Mouse (Mus musculus) left cerebral cortex, adult 18-20 months (tissue): ENCODE measurements around the gene Mboat7. TPM values are rescaled to one million over a fixed set of nuclear protein-coding genes. Genes with fewer than 3 reads are reported as not detected.
"Not testable (repeated sequence)": the region's sequence is repeated elsewhere in the genome, so short reads cannot be mapped to it uniquely, and the experiment has no call there.

Experiments
- DNase-seq, 2 experiments: peaks; one replicate each; pipeline ENCODE4 v3.0.0; 2021 to 2022; ENCODE audit warnings: low spot score in 2 of 2, mixed read lengths in 1 of 2
- long read RNA-seq, 2 experiments: library from polyadenylated mRNA; stranded (forward); transcript quantifications; one replicate each; pipeline ENCODE4 v2.0.0; 2021
- total RNA-seq, 2 experiments: library from RNA; stranded (reverse); gene quantifications; 2 replicates each; pipeline ENCODE4 v1.2.3; 2021

Mboat7 gene
- total RNA-seq, result 100 to 1,000 TPM; 226 to 235 TPM
- long read RNA-seq, experiment 1, transcript Mboat7-206 (2 exons, 795 nt), result minor isoform, 48 of 138 reads
- long read RNA-seq, experiment 1, transcript Mboat7-201 (8 exons, 2,878 nt), result major isoform, 69 of 138 reads
- long read RNA-seq, experiment 1, partial matches to known transcripts, result 3 of 138 reads
- long read RNA-seq, experiment 1, other reads (novel, unspliced or antisense), result 18 of 138 reads
- long read RNA-seq, experiment 2, transcript Mboat7-201 (8 exons, 2,878 nt), result major isoform, 67 of 134 reads
- long read RNA-seq, experiment 2, transcript Mboat7-206 (2 exons, 795 nt), result minor isoform, 32 of 134 reads
- long read RNA-seq, experiment 2, partial matches to known transcripts, result 6 of 134 reads
- long read RNA-seq, experiment 2, other reads (novel, unspliced or antisense), result 29 of 134 reads

DNA sequence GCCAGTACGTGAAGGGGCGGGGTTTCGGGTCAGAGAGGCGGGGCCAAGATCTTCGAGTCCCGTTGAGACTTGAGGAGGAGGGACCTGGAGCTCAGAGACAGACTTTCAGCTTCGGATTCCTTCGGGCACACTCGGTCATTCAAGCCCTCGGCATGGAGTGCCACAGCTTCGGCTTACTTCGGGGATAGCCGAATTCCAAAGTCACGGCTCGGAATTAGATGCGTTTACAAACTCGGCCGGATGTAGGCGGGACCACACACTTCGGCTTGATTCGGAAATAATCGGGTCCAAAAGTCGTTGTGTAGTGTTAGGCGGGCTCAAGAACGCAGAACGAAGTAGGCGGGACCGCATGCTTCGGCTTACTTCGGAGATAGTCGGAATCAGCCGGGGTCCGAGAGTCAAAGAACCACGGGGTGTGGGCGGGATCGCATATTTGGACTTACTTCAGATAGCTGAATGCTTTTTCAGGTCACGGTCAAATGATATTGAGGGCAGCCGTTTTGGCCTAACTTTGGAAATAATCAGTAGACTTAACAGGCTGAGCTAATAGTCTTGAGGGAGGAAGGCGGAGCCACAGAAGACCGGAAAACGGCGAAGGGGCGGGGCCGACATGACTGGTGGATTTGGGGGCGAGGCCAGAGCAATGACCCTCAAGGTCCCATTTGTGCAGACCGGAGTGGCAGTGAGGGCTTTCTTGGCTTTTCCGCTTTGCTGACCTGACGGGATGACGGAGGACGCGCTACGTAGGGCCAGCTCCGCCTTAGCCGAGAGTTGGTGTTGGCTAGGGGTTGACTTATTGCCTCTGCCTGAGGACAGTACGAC is at the start of gene Mboat7:
Mboat7 (minus strand) TSS at position 537 of the 822 bp plus-strand sequence.
- peak; percentile 94 to 96 for DNase-seq

GRCm38 (mm10) chr7:3732675-3733074 is 39.4 kb upstream of the Mboat7 start:
- not testable (repeated sequence) for DNase-seq

DNA sequence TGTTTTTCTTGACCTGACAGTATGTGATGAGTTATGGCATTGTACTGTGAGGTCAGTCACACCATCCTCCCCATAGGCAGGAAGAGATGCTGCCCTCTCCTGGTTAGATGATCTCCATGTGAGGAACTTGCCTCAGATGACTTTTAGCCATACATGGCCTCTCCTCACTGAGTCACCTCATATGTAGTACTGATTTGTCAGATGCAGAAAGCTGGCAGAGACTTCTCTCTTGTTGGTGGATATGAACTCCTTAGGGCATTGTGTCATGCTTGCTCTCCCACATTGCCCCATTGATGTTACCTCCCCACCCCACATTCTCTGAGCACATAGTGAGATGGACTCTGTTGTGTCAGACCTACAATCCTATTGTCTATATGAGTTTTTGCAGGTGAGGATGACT is 32.1 kb upstream of the Mboat7 start:
- DNase-seq, result not testable (repeated sequence)

DNA sequence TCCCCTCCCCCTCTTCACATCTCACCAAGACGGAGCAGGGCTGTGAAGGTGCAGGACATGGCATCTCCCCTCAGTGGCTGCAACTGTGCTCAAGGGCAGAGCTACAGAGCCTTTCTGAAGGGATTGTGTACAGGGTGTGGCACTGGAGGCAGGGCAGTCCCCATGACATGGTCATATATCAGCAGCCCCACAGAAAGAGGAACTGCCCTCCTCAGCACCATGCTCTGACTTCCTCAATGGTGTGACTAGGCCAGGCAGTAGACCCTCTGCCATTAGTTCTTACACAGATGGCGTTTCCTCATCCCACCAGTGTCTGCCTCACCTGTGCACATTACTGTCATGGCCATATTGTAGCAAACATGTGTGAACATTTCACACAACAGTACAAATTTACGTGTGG is 26.9 kb upstream of the Mboat7 start, which contains the start of gene Pirb:
Pirb (minus strand) TSS at position 124 of the 400 bp plus-strand sequence.
- not testable (repeated sequence) for DNase-seq

GRCm38 (mm10) chr7:3715249-3715648 is 21.9 kb upstream of the Mboat7 start:
- DNase-seq, result no peak

DNA sequence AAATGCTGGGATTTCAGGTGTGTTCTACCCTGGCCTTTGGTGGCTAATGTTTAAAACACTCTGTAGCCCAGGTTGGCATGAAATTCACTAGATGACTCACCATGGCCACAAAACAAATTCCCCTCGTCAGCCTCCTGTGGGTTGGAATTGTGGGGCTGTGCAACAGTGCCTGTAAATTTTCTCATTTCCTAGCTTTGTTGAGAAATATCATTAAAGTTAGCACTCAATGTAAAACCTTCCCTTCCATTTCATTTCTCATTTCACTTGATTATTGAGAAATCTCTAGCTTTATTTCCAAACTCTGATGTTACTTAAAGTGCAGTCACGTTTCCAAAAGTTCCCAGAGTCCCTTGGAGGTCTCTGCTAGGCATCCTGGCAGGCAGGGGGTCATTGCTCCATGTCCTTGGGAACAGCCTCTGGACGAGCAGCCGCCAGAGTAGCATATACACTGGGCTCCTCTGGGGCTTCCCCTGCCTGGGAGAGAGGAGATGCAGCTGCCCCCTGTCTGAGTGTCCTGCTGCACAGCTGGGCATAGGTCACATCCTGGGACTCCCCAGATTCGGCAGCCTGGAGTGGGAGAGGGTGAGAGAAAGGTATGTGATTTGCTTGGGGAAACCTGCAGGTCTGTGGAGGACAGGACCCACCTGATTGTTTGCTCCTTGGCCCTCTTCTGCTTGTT is 19.1 kb upstream of the Mboat7 start:
- no peak for DNase-seq

- no peak for DNase-seq
These were observed 15.7 kb upstream of the Mboat7 start for GRCm38 (mm10) chr7:3709000-3709399.

DNA sequence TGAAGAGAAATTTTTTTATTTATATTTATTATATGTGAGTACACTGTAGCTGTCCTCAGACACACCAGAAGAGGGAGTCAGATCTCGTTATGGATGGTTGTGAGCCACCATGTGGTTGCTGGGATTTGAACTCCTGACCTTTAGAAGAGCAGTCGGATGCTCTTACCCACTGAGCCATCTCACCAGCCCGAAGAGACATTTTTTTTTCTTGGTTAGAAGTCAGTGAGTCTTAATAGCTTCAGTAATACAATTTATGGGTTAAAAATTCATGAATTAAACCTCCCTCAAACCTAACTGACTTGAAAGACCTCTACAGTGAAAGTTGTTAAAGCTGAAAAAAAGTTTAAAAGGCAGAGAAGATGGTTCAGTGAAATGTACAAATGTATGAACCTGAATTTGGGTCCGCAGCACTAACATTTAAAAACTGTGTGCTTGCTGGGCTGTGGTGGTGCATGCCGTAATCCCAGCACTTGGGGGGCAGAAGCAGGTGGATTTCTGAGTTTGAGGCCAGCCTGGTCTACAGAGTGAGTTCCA is 15.2 kb upstream of the Mboat7 start:
- not testable (repeated sequence) for DNase-seq

DNA sequence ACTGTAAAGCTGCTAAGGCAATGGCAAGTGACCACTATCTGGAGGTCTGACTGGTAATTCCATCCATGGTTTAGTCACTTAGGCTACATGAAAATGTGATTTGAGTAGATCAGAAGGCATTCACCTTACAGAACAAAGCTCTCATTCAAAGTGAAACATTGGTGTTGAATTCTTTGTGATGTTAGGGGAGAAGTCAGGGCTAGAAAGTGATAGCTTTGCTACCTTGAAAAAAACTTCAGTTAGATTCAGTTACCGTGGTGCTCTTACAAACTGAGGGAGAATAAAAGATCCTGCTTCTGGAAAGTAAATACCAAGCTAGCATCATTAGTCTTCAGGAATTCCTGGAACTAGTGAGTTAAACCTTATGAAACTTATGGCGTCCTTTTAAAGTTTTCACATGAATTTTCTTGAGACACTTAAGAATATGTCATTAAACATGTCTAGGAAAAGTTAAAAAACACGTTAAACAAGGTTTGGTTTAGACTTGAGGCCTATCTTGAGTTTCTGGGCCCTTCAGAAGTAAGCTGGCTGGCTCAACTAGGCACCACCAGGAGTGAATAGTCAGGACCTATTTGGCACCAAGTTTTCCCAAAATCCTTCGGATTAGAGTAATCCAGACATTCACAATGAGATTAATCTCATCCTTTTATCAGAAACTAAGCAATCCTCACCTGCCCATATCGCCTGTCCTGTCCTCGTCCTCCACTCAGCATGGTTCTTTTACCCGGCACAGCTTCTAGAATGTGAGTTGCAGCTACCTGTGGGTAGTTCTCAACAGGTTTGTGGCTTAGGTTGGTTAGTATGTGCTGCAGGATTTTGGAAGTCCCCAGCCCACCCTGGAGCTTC is 14.5 kb upstream of the Mboat7 start:
- DNase-seq, result no peak

- no peak for DNase-seq
These were observed 13.7 kb upstream of the Mboat7 start for GRCm38 (mm10) chr7:3707027-3707426.

GRCm38 (mm10) chr7:3706343-3706934 is 13.1 kb upstream of the Mboat7 start:
- DNase-seq, result no peak

DNA sequence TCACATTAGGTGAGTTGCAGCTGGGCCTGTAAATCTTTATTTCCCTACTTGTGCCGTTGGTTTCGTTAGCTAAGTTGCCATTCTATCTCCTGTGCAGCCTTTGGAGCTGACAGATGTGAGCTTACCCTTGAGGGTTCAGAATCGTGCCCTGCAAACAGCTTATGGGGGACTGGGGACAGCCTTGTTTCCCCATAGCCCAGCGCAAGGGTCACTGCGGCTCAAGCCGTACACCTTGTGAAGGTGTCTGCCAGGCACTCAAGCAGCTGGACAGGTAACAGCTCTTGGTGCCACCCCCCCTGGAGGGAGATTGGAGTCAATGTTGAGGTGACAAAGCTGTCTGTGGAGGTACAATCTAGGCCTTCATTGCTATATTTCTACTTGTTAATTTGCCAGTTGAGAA is 12.6 kb upstream of the Mboat7 start:
- DNase-seq, result no peak

DNA sequence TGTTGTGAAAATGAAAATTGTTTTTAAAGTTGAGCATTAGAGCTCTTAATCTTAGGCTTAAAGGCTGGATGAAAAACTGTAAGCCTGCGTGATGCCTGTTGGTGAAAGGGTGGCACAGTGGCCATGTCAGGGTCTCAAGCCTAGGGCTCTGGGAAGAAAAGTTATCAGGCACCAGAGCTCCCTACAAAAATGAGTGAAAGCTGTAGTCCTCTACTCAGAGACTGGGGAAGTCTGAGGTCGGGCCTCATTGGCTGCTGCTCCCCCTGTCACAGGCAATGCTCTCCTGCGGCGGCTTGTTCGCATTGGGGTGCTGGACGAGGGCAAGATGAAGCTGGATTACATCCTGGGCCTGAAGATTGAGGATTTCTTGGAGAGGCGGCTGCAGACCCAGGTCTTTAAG is 12.1 kb upstream of the Mboat7 start:
- DNase-seq, result not testable (repeated sequence)

GRCm38 (mm10) chr7:3704475-3704874 is 11.2 kb upstream of the Mboat7 start:
- DNase-seq, result no peak

DNA sequence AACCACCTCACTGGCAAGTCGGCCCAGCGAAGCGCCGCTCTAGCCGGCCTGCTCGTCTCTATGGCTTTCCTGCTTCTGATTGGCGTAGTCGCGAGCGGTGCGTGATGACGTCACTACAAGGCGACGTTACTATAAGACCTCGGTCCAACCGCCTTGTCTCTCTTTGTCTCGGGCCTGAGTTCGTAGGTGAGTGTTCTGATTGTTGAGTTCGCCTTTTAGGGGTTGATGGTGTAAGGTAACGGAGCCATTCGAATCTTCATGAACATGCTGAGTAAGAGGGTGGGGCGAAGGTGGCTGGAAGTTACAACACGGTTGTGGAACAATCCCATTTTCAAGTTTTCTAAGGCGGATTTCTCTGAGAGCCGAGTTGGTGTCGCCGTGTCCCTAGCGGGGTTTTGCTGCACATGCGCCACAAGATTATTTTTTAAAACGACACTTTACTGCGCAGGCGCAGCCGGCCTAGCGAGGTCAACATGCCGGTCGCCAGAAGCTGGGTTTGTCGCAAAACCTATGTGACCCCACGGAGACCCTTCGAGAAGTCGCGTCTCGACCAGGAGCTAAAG is 10.6 kb upstream of the Mboat7 start, which contains the start of gene Rps9:
Rps9 (plus strand) TSS at position 115 of the 563 bp plus-strand sequence.
- DNase-seq, result peak; percentile 97

DNA sequence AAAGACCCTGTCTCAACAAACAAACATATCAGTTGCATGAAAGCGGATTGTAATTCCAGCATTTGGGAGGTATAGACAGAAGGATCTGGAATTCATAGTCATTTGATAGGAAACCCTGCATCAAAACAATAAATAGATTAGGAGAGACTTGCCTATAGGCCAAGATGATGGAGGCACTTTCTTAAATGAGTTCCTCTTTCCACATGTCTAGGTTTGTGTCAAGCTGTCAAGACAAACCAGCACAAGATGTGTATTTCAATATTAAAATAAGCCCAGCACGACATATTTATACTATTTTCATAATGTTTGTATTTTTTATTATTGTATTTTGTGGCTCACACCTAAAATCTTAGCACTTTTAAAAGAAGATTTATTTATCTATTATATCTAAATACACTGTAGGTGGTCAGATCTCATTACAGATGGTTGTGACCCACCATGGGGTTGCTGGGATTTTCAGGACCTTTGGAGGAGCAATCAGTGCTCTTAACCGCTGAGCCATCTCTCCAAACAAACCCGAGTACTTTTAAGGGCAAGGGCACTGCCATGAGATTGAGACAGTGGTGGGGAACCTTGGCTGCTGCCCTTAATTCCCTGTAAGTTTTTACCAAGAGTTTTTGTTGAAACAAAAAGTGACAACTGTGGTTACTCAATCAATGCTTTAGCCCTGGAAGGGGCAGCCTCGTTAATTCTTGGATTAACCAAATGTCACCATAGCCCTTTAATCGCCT is 10.0 kb upstream of the Mboat7 start:
- DNase-seq, result no peak

GRCm38 (mm10) chr7:3698471-3698870 is 5.1 kb upstream of the Mboat7 start:
- no peak for DNase-seq

GRCm38 (mm10) chr7:3694949-3695305 is 1.6 kb upstream of the Mboat7 start:
- DNase-seq, result not testable (repeated sequence)
